Mouse (Mus musculus) liver, postnatal 0 days (tissue): ENCODE results near the gene Cited2.

ENCODE experiments used
- CTCF ChIP-seq: sonication (generic); IDR thresholded peaks from 2 replicates; pipeline ENCODE4 v1.5.1; 2016; ENCODE audit warnings: antibody characterized with exemption, low read depth
- EP300 ChIP-seq: IDR thresholded peaks from 2 replicates; pipeline ENCODE4 v1.6.1; 2016; ENCODE audit warnings: antibody characterized with exemption, low read depth, mild to moderate bottlenecking

- no peak for TF ChIP-seq EP300
- TF ChIP-seq CTCF, result no peak
Observed at GRCm38 (mm10) chr10:17680432-17681382, 42.3 kb upstream of the Cited2 start.
